Mouse (Mus musculus): ENCODE data around the gene Gm10638.

GRCm38 (mm10) chr8:86707873-86708272 is 37.6 kb upstream of the Gm10638 start:
- TF ChIP-seq MAX (IDR thresholded peaks at IDR 0.05) (no peak), CTCF (IDR thresholded peaks at IDR 0.05; ENCODE audit: control insufficient read depth, insufficient read depth, insufficient read length) (no peak)
